Mouse (Mus musculus) urinary bladder, postnatal 10 days (tissue): Measurements from ENCODE around the gene Olfr105-ps.

ENCODE experiments used
- DNase-seq: peaks from one replicate; pipeline ENCODE4 v3.0.0; 2022; ENCODE audit warnings: low spot score

Olfr105-ps gene

DNA sequence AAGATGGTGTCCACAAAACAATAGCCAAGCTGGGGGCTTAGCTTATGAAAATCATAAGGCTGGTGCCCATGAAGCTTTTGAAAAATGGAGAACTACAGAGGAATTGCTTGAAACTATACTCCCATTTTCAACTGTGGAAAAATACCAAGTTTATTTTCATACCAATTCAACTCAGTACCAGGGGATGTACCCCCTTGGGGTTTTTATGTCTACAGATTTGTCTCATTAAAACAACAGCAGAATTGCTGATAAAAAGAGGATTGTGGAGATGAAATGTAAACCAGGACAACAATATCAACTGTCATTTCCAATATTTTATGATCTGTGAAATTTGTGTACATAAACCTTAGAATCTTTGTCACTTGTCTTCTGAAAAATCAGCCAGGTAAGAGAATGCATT is at the start of gene Olfr105-ps:
Olfr105-ps (plus strand) TSS at position 301 of the 400 bp plus-strand sequence.
- no peak for DNase-seq

GRCm38 (mm10) chr17:37339598-37339997 is 39.2 kb upstream of the Olfr105-ps start, which contains the start of gene Olfr103:
TSS of gene Olfr103 (minus strand) at chr17:37339698.
- no peak for DNase-seq

DNA sequence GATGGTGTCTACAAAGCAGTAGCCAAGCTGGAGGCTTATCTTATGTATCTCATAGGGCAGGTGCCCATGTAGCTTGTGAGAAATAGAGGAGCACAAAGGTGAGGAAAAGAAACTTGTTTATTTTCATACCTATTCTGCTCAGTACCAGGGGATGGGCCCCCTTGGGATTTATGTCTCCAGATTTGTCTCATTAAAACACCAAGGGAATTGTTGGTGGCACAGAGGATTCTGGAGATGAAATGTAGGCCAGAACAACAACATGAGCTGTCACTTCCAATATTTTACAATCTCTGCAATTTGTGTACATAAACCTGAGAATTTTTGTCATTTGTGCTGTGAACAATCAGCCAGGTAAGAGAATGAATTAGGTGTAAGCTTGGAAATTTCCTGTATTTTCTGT is 19.6 kb upstream of the Olfr105-ps start, which contains the start of gene Olfr104-ps:
Olfr104-ps (plus strand) TSS at position 301 of the 400 bp plus-strand sequence.
- DNase-seq = no peak

- no peak for DNase-seq
These were observed 11.3 kb downstream of the Olfr105-ps start, which contains the start of gene Olfr106-ps for GRCm38 (mm10) chr17:37390093-37390492. TSS of gene Olfr106-ps (plus strand) at chr17:37390393.

DNA sequence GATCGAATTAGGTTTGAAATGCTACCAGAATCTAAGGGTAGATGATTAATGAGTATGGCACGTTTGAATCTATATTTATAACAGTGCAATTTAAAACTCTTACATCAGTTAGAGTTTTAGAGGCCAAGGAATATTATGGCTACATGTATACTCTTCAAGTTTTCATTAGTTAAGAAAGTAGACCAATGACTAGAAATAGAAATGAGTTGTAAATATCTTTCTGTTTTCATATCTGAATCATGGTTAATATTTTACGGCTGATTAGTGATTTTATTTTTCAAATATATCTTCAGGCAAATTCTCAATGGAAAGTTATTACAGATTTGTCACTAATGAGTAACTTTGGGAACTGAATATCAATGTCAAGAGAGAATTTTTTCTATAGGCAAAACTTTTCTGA is 20.1 kb downstream of the Olfr105-ps start, which contains the start of gene Olfr107:
Olfr107 (plus strand) TSS at position 301 of the 400 bp plus-strand sequence.
- DNase-seq = no peak

- DNase-seq = no peak
These were observed 34.5 kb downstream of the Olfr105-ps start for GRCm38 (mm10) chr17:37413380-37413779.
